Mouse (Mus musculus) mouse trophoblast stem cell (cell line): ENCODE results near the gene Kpna4.

ENCODE experiments used
- in situ Hi-C, 2 experiments: fragments of 300-500 bp; cut with MseI, MboI; formaldehyde crosslinking; loops; 2 replicates in 1 of 2; 3 replicates in 1 of 2; pipeline ENCODE4 v1.15.1; 2025

The Kpna4 gene

DNA sequence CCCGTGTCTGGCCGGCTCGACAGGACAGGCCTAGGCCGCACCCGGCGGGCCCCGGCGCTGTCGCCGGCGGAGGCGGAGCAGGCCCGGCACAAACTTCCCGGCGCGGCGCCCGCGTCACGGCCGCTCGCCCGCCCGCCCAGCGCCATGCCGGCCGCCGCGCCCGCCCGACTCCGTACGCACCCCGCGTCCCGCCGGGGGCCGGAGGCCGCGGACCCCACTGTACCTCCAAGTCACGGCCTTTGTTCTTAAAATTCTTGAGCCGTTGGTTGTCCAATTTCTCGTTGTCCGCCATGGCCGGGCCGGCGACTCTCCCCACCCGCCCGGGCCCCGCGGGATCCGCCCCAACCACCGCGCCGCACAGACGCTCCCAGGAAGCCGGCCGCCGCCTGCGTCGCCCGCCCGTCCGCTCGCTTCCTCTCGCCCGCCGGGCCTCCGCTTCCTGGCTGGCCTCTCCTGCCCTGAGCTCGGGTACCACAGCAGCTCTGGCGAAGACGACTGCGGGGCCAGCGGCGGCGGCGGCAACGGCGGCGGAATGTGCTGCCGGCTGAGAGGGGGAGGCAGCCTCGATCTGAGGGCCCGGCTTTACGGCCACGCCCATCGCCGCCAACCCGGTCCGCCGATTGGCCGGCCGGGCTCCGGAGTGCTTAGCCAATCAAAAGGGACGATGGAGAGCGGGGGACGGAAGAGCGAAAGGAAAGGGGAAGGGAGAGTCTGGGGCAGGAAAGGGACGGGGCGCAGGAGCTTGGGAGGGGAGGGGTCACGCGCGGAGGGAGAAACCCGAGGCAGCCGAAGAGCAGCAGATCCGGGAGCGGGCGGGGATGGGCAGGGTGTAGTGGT, at the start of gene Kpna4:
Gene Kpna4, minus strand, starts transcription at position 605 of the 837 bp plus-strand sequence.
- in situ Hi-C loops = no loop called here

DNA sequence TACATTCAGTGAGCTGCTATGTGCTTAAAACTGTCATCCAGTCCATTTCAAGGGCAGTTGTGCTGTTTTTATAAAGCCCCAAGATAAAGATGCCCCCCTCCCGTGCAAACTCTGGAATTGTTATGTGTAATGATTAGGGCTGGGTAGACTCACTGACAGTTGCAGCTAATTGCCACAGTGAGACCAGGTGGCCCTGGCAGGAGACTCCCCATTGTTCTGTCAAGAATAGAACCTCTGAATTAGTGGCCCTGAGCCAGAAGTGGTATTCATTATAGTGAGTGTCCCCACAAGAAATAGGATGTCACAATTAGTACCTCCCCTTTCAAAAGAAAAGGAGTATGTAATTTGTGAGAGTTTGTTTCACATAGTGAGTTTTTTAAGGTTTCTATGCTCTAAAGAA, 48.3 kb upstream of the Kpna4 start:
- in situ Hi-C loops = no loop called here

DNA sequence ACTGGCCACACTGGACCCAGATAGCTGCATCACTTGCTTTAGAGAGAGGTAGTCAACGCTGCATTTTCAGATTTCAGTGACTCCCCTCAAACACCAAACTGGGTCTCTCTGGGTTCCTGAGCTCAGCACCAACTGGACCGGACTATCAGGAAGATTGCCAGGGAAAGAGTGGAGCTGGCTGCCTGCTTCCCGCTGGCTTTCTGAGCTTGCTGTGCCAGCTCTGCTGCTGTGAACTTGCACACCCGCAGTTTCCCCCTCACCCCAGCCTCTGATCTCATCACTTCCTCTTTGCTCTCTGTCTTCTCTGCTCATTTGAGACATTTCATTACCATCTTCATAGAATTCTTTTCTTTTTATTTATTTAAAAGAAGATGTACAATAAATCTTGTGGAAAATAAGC, 44.2 kb upstream of the Kpna4 start:
- in situ Hi-C loops = no loop called here

DNA sequence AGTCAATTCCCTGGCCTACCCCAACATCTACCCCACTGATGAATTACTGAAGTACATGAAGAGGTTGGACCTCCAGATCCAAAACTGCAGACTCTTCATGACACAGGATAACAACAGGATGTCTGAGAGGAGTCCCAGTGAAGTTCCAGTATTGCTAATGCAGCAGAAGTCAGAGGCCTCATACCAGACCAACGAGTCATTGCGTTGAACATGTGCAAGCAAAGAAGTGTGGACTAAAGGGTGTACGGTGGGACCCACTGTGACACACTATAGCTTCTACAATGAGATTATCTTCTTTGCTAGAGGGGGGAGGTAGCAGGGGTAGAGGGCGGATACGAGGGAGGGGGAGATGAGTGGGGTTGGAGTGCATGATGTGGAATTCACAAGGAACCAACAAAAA, 42.9 kb upstream of the Kpna4 start:
- in situ Hi-C loops = no loop called here

DNA sequence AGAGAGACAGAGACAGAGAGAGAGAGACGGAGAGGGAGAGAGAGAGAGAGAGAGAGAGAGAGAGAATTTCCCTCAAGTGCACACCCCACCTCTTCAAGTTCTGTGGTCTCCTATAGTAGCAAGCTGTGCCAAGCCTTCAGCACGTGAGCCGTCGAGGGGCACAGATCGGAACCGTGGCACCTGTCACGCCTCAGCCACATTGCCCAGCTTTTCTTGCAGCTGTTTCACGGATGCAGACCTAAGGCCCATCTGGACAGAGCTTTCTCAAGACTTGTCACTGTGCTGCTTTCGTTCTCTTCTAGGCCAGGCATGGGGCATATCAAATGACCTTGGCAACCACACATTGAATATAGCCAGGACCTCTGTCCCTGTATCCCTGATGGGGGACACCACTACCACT, 41.8 kb upstream of the Kpna4 start:
- in situ Hi-C loops = no loop called here

DNA sequence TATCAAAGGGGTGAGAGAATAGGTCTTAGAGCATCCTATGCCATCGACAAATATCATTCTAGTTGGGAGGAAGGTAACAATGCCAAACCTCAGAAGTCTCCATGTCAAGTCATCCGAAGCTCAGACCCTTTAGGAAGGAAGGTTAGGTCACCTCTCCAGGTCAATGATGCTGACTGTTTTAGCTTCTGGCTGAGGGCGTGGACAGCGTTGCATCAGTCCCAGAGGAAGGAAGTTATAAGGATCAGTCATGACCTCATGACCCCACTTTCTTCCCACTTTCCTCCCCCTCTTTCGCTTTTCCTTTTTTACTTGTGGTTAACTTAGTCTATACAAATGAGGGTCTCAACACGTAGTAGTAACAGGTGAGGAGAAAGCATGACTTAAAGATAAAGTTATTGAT, 36.1 kb upstream of the Kpna4 start:
- in situ Hi-C loops = no loop called here

DNA sequence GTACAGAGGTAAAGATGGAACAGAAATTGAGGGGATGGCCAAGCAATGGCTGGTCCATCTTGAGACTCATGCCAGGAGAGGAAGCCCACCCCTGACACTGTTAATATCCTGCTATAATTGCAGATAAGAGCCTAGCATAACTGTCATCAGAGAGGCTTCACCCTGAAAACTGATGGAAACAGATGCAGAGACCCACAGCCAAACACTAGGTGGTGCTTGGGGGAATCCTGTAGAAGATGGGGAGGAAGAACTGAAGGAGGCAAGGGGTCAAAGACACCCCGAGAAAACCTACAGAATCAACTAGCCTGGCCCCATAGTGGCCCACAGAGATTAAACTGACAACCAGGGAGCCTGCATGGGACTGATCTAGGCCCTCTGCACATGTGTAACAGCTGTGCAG, 33.5 kb upstream of the Kpna4 start:
- in situ Hi-C loops = no loop called here

DNA sequence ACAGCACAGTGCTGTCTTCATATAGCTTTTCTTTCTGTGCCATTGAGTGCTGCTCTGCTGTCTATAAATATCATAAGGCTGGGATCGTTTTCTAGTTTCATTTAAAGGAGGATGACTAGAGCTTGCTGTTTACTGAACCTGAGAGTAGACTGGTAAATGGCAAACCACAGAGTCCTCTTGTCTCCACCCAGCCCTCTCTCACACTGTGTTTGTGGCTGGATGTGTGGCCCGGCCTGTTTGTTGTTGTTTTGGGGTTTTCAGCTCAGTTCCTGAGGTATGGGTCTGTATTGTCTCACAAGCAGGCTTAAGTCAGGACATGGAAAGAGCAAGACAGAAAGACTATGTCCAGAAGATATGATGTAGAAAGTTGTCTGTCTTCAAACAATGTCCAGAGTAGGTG, 32.6 kb upstream of the Kpna4 start:
- in situ Hi-C loops = no loop called here

DNA sequence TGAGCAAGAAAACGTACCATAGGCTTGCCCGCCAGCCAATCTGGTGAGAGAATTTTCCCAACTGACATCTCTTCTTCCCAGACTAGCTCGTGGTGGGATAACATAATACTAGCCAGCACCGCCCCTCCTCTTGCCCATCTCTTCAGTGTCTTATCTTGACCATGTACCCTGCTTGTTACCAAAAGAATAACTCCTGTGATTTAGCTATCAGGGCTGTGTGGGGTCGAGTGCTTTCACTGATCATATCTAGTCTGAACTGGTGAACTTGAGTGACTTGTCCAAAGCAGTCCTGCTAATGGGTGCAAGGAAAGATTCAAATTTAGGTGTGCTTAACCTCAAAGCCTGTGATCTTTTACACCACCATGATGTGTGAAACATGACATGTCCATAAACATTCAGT, 31.0 kb upstream of the Kpna4 start:
- in situ Hi-C loops = no loop called here

DNA sequence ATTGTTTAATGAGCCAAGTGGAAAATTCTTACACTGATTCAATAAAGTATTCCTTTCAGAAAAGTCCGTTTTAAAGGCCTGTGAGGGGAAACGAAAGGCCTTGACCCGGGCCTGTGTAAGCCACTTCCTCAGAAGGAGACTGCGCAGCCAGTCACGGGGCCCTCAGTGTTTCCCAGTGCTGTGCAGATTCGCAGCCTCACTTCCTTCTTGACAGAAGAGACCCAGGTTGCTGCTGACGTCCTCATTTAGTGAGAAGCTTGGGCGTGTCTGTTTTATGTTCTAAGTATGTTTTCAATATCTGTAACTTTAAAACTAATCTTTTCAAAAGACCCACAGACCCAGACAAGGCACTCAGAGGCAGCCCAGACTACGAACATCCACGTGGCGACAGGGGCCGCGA, 29.6 kb upstream of the Kpna4 start:
- in situ Hi-C loops = no loop called here

DNA sequence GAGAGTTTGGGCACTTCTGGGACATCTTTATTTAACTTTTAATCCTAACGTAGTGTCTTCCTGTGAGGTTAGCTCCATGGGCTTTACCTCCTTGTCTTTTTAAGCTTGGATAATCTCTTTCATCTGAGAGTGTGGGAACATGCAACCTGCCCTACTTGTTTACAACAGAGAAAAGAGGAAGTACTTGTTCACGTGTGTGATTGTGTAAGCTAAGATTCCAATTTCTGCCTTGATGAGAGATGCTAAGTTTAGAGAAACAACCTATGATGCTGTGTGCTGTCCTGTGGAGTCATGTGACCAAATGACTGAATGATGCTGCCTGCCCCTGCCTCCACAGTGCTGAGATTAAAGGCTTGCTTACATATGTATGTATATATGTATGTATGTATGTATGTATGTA, 27.8 kb upstream of the Kpna4 start:
- in situ Hi-C loops = no loop called here

DNA sequence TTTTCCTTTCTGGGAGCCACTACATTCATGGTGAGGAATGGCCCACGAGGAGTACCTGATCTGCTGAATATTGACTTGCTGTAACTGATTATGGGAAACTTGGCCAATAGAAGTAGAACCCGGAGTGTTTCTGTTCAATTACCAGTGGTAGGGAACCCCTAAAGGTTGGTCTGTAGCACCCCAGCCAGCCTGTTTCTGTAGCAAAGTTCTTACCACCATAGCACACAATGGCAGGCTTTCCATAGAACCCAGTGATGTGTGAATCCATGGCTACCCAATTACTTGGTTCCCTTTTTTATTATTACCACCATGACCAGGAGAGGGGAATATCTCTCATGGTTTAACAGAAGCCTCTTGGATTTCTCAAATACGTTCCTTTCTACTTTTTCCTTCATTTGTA, 24.0 kb upstream of the Kpna4 start:
- in situ Hi-C loops = no loop called here

DNA sequence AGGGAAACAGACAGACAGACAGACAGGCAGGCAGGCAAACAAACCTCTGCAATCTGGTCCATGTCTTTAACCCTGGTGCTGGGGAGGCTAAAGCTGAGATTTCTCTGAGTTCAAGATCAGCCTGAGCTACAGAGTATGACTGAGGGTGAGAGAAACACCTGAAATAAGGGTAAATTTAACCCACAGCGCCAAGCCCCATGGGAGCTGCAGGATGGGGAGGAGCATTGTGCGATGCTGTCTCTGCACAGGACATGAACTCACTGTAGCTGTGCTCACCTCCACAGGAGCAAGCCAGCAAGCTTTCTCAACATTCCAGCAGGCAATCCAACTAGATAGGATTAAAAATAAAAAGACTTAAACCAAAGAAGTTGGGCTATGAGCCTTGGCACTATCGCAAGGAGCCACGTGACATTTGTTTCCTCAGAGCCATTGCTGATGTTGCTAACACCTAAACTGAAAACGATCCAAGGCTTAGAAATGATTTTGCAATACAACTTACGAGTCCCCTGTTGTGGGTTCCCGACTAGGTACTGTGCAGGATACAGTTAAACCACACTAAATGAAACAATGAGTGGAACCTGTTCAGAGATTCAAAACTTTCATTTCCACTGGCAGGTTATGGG, 15.6 kb upstream of the Kpna4 start:
- in situ Hi-C loops = no loop called here

DNA sequence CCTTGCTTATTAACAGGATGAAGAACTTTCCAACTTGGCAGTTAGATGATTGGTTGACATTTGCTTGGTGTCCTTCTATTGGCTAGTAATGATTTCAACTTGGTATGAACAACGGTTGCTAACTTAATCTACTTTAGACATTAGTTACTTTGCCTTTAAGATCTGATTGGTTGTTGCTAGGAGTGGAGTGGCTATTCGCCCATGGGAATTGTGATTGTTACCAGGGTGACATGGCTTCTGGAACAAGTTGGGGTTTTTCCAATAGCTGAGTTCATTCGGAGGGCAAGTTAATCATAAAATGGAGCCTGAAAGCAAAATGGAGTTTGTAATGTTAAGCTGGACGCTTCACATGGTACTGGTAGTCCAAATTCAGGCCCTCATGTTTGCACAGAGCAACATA, 13.9 kb upstream of the Kpna4 start:
- in situ Hi-C loops = no loop called here

DNA sequence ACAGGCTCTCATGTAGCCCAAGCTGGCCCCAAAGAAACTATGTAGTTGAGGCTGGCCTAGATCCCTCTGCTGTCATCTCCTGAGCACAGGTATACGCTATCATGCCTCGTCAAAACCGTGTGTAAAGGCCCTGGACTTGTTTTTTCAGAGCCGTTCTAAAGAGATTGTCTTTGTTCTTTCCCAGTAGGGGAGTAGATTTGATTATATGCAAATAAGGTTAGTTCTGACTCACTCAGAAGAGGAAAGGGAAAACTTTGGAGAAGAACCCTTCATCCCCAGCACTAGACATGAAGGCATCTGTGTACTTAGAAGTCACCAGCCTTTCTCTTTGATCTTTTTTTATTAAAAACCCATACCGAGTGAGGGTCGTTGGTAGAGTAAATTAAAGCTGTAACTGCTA, 9.1 kb upstream of the Kpna4 start:
- in situ Hi-C loops = no loop called here

DNA sequence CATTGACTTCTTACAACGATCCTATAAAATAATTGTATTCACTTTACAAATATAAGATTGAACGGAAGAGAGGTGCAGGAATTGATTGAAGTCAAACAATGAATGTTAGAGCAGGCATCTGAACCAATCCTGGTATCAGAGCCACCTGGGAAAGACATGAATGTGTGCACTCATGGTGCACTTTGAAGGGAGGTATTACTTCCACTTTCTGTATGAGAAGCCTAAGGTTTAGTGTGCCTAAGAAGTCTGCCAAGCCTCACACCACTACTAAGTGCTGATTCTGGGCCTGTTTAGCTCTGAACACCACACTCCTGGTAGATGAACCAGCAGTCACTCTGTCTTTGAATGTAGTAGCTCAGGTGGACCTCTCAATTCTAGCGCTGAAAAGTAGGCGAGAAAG, 4.1 kb upstream of the Kpna4 start:
- in situ Hi-C loops = no loop called here

DNA sequence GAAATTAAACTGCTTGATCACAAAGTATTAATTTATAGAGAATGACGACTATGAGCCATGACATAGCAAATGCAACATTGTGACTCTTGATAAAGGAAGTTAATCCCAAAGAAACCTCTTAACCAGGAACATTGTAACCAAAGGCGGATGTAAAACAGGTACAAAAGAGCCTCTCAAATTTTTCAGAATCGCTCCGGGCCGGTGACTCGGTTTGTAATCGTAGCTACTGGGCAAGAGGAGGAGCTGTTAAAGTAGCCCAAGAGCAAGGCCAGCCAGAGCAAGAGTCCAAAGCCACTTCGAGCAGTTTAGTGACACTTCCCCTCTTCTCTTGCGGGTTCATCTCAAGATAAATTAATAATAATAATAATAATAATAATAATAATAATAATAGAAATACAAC, 780 bp upstream of the Kpna4 start:
- in situ Hi-C loops = no loop called here

DNA sequence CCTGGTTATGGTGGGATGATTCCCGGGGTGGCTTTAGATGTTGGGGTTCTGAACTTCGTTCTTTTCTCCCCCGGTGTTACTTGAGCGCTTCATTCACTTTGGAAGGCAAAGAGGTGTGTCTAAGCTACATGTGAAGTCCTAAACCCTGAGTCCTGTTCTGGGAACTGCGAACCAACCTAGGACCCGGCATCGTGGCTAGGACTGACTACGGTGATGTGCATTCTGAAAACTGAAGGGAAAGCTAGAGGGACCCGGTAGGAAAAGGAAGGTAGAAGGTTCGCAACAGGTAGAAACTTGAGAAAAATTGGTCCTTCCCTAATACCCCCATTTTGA, 399 bp upstream of the Kpna4 start:
- in situ Hi-C loops = no loop called here

DNA sequence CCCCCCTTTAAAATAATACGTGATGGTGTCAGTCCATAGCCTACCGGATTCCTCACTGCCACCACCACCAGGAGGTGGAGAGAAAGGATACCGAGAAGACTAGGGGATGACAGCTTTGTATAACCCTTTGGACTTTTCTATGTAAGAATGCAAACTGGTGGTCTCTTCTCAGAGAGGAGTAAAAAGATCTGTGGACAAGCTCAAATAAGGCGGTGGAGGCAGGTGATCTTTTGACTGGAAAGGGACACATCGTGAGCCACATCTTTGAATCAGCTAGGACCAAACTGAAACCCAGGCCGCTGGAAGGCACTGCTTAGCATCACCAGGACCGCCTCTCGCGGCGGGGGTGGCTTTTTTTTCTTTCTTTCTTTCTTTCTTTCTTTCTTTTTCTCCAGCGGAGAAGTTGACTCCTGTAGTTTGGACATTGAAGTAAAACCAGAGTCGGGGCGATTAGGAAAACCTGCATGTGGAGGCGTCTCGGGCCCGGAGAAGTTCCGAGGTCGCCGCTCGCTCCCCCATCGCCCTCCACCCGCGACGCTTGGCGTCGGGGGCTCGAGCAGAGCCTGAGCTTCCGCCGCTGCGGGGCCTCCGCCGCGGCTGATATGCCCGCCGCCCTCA, 913 bp downstream of the Kpna4 start:
- in situ Hi-C loops = no loop called here

DNA sequence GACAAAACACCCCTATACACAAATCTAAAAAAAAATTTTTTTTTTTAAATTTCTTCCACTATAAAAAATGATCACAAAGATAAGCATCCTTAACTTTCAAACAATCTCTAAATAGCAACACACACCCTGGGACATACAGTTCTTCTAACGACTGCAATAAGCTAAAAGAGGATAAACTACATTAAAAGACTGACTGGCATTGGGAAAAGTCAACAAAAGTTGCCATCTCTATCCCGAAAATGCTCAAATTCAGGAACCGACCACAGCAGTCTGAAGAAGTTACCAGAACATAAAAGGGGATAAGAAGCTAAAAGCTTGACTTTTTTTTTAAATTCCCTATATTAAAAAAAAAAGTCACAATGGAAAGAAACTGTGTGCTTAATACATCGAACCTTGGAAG, 1.5 kb downstream of the Kpna4 start:
- in situ Hi-C loops = no loop called here

DNA sequence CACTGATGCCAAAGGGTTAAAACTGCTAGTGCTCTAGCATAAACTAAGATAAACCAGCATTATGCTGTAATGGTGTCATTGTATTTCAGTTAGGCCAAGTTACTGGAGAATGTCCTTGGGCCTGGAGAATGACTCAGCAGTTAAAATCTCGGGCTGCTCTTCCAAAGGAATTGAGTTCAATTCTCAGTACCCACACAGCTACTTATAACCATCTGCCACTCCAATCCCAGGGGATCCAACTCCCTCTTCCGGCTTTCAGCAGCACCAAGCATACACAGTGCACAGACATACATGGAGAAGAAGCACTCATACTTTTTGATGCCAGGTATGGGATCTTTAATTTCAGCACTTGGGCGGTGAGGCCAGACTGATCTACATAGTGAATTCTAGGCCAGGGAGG, 8.1 kb downstream of the Kpna4 start:
- in situ Hi-C loops = no loop called here

DNA sequence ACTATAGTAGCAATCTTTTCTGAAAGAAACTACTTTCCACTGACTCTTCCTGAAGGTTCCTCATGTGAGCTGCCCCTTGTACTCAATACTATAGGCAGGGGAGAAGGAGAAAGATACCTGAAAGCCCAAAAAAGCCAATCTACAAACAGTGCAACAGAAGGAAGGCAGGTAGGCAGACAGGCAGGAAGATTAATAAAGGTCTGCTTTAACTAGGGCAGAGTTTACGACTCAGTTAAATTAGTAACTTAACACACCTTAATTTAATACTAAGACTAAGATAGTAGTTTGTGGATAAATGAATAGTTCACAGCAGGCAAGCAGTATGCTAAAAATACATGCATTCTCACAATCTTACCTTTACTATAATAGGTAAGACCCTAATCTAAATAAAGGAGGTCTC, 12.2 kb downstream of the Kpna4 start:
- in situ Hi-C loops = no loop called here

DNA sequence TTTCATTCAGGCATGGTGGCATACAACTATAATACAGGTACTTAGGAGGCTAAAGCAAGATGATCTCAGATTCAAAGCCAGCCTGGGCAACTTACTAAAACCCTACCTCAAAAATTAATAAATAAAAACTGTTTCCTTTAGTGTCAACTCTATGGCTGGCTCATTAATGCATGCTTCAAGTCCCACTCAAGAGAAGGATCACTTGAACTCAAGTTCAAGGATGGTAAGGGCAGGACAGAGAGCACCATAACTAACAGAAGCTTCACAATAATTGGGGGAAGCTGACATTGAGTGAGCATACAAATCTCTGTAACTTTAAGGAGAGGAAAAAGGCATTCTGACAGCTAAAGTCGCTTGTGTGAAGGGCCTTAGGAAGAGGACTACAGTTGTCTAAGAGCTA, 13.0 kb downstream of the Kpna4 start:
- in situ Hi-C loops = no loop called here
